Mouse (Mus musculus) B cell, adult 67 days (primary cell): ENCODE results near the gene Cab39. TPM values are rescaled to one million over a fixed set of nuclear protein-coding genes. Genes with fewer than 3 reads are reported as not detected.

Experiments
- total RNA-seq, 2 experiments: library from RNA; stranded (reverse); gene quantifications; 4 replicates each; pipeline ENCODE4 v1.2.4; 2023

Cab39 gene
- 100 to 1,000 TPM; 104 to 127 TPM for total RNA-seq

GRCm38 (mm10) chr1:85793208-85794105 lies at the start of gene Cab39:
Gene Cab39 (plus strand): TSS chr1:85793441.

GRCm38 (mm10) chr1:85778436-85778835 lies 14.8 kb upstream of the Cab39 start, which contains the start of gene A630001G21Rik:
Gene A630001G21Rik (minus strand): TSS chr1:85778643.

GRCm38 (mm10) chr1:85894231-85894747 lies 101.0 kb downstream of the Cab39 start, which contains the start of gene Itm2c:
Gene Itm2c (plus strand): TSS chr1:85894281.

Other genes starting within 250 kb of the Cab39 start
- gene G530012D18Rik, start 217.8 kb upstream of the Cab39 start, total RNA-seq = not detected
- gene Sp110, start 194.6 kb upstream of the Cab39 start, total RNA-seq = 100 to 1,000 TPM; 228 to 252 TPM
- 100 to 1,000 TPM; 158 to 175 TPM for gene Sp140, start 193.1 kb upstream of the Cab39 start, total RNA-seq
- 100 to 1,000 TPM; 500 to 549 TPM for gene Sp100, start 143.5 kb upstream of the Cab39 start, total RNA-seq
- 100 to 1,000 TPM; 144 to 159 TPM for gene A630001G21Rik, start 14.8 kb upstream of the Cab39 start, total RNA-seq
- gene Itm2c, start 100.8 kb downstream of the Cab39 start, total RNA-seq = 10 to 100 TPM; 16.5 to 19.5 TPM
- gene 4933407L21Rik, start 135.0 kb downstream of the Cab39 start, total RNA-seq = not detected
- 1 to 10 TPM; 1.9 to 3.1 TPM for gene Gpr55, start 167.6 kb downstream of the Cab39 start, total RNA-seq
- gene Spata3, start 223.4 kb downstream of the Cab39 start, total RNA-seq = not detected